Mouse (Mus musculus): ENCODE measurements at regions not wholly inside any gene's neighbourhood (a gene's known extent, or its start where the extent isn't known, plus 50 kb on each side); places are given as distances from the start of the nearest gene placed in this dataset.

GRCm38 (mm10) chr9:73358968-73359367, 245.7 kb downstream of the Rsl24d1 start:
- Histone ChIP-seq H3K4me2 (replicated peaks; ENCODE audit: low read depth, low read length, severe bottlenecking) (no peak overlapping the region), H3K9me3 (ENCODE audit: control insufficient read depth, low read length) (no peaks in the 10 kb centered on the region), H3K36me3 (ENCODE audit: control insufficient read depth, insufficient read depth, low read length) (no peaks in the 10 kb centered on the region), H3K9ac (ENCODE audit: low read depth, low read length, severe bottlenecking) (no peak overlapping the region), H3K4me3 (replicated peaks; ENCODE audit: low read length) (no peak overlapping the region), H3K27ac (replicated peaks; ENCODE audit: low read depth, low read length) (no peak overlapping the region), H3K4me1 (ENCODE audit: control insufficient read depth, insufficient read depth, low read length) (no peaks in the 10 kb centered on the region), H3K27me3 (ENCODE audit: control insufficient read depth, insufficient read depth, low read length) (no peaks in the 10 kb centered on the region)
- 92% methylated on average over 6 of the region's 6 CpGs for WGBS
- no peak for ATAC-seq (ENCODE audit: low FRiP score, low read depth)
- TF ChIP-seq POLR2A (IDR thresholded peaks at IDR 0.05; ENCODE audit: borderline replicate concordance, extremely low read depth, insufficient read depth, insufficient read length): no peak
- no peak for DNase-seq (ENCODE audit: low spot score)

- H3K27ac ChIP-seq (replicated peaks; ENCODE audit: low read depth, low read length): no peak overlapping the region
- no peaks in the 10 kb centered on the region for H3K9me3 ChIP-seq (ENCODE audit: control insufficient read depth, low read length)
- H3K4me3 ChIP-seq (replicated peaks; ENCODE audit: low read length): no peak overlapping the region
- DNase-seq (ENCODE audit: low spot score) (no peak), ATAC-seq (ENCODE audit: low FRiP score, low read depth) (no peak)
- H3K9ac ChIP-seq (ENCODE audit: low read depth, low read length, severe bottlenecking): no peak overlapping the region
- 80% methylated on average over 1 of the region's 1 CpGs for WGBS
- H3K4me1 ChIP-seq (ENCODE audit: control insufficient read depth, insufficient read depth, low read length): no peaks in the 10 kb centered on the region
- no peaks in the 10 kb centered on the region for H3K36me3 ChIP-seq (ENCODE audit: control insufficient read depth, insufficient read depth, low read length)
- no peak overlapping the region for H3K4me2 ChIP-seq (replicated peaks; ENCODE audit: low read depth, low read length, severe bottlenecking)
- H3K27me3 ChIP-seq (ENCODE audit: control insufficient read depth, insufficient read depth, low read length): no peaks in the 10 kb centered on the region
- no peak for TF ChIP-seq POLR2A (IDR thresholded peaks at IDR 0.05; ENCODE audit: borderline replicate concordance, extremely low read depth, insufficient read depth, insufficient read length)
Measured at GRCm38 (mm10) chr9:73380768-73381167, 267.5 kb downstream of the Rsl24d1 start.

- Histone ChIP-seq H3K36me3 (ENCODE audit: control insufficient read depth, insufficient read depth, low read length) (no peaks in the 10 kb centered on the region), H3K27me3 (ENCODE audit: control insufficient read depth, insufficient read depth, low read length) (no peaks in the 10 kb centered on the region), H3K9ac (ENCODE audit: low read depth, low read length, severe bottlenecking) (no peak overlapping the region), H3K27ac (replicated peaks; ENCODE audit: low read depth, low read length) (no peak overlapping the region), H3K4me1 (ENCODE audit: control insufficient read depth, insufficient read depth, low read length) (no peaks in the 10 kb centered on the region), H3K9me3 (ENCODE audit: control insufficient read depth, low read length) (no peaks in the 10 kb centered on the region), H3K4me2 (replicated peaks; ENCODE audit: low read depth, low read length, severe bottlenecking) (no peak overlapping the region), H3K4me3 (replicated peaks; ENCODE audit: low read length) (no peak overlapping the region)
- 67% methylated on average over 7 of the region's 7 CpGs for WGBS
- DNase-seq (ENCODE audit: low spot score) (no peak), ATAC-seq (ENCODE audit: low FRiP score, low read depth) (no peak)
- TF ChIP-seq POLR2A (IDR thresholded peaks at IDR 0.05; ENCODE audit: borderline replicate concordance, extremely low read depth, insufficient read depth, insufficient read length): no peak
Measured at GRCm38 (mm10) chr9:73392036-73392435, 278.8 kb downstream of the Rsl24d1 start.

GRCm38 (mm10) chr9:73413367-73413930, 300.2 kb downstream of the Rsl24d1 start:
- 63% methylated on average over 8 of the region's 8 CpGs for WGBS
- Histone ChIP-seq H3K27me3 (ENCODE audit: control insufficient read depth, insufficient read depth, low read length) (no peaks in the 10 kb centered on the region), H3K9me3 (ENCODE audit: control insufficient read depth, low read length) (no peaks in the 10 kb centered on the region), H3K4me2 (replicated peaks; ENCODE audit: low read depth, low read length, severe bottlenecking) (no peak overlapping the region), H3K4me1 (ENCODE audit: control insufficient read depth, insufficient read depth, low read length) (peaks cover 11% of the 10 kb centered on the region; the same call in 1 of the 2 replicates), H3K27ac (replicated peaks; ENCODE audit: low read depth, low read length) (no peak overlapping the region), H3K9ac (ENCODE audit: low read depth, low read length, severe bottlenecking) (no peak overlapping the region), H3K4me3 (replicated peaks; ENCODE audit: low read length) (no peak overlapping the region), H3K36me3 (ENCODE audit: control insufficient read depth, insufficient read depth, low read length) (no peaks in the 10 kb centered on the region)
- DNase-seq (ENCODE audit: low spot score) (no peak), ATAC-seq (ENCODE audit: low FRiP score, low read depth) (no peak)
- no peak for TF ChIP-seq POLR2A (IDR thresholded peaks at IDR 0.05; ENCODE audit: borderline replicate concordance, extremely low read depth, insufficient read depth, insufficient read length)

- peaks cover 11% of the 10 kb centered on the region; the same call in 1 of the 2 replicates for H3K4me1 ChIP-seq (ENCODE audit: control insufficient read depth, insufficient read depth, low read length)
- H3K27me3 ChIP-seq (ENCODE audit: control insufficient read depth, insufficient read depth, low read length): no peaks in the 10 kb centered on the region
- H3K9ac ChIP-seq (ENCODE audit: low read depth, low read length, severe bottlenecking): no peak overlapping the region
- H3K36me3 ChIP-seq (ENCODE audit: control insufficient read depth, insufficient read depth, low read length): no peaks in the 10 kb centered on the region
- no peak overlapping the region for H3K27ac ChIP-seq (replicated peaks; ENCODE audit: low read depth, low read length)
- no peak overlapping the region for H3K4me2 ChIP-seq (replicated peaks; ENCODE audit: low read depth, low read length, severe bottlenecking)
- WGBS: 82% methylated on average over 10 of the region's 10 CpGs
- H3K4me3 ChIP-seq (replicated peaks; ENCODE audit: low read length): no peak overlapping the region
- no peak for DNase-seq (ENCODE audit: low spot score)
- H3K9me3 ChIP-seq (ENCODE audit: control insufficient read depth, low read length): no peaks in the 10 kb centered on the region
- no peak for ATAC-seq (ENCODE audit: low FRiP score, low read depth)
- no peak for TF ChIP-seq POLR2A (IDR thresholded peaks at IDR 0.05; ENCODE audit: borderline replicate concordance, extremely low read depth, insufficient read depth, insufficient read length)
Measured at GRCm38 (mm10) chr9:73416084-73416777, 303.0 kb downstream of the Rsl24d1 start.
